Mouse (Mus musculus) cortical plate, adult 2 months (tissue): ENCODE data around the gene Aasdh.

Experiments used
- CTCF ChIP-seq: fragments of 200-500 bp; IDR thresholded peaks from 2 replicates; pipeline ENCODE4 v1.5.1; 2011; ENCODE audit warnings: mild to moderate bottlenecking, control low read depth, low read length; ENCODE audit not compliant: insufficient read depth; ENCODE audit errors: extremely low read depth
- POLR2A ChIP-seq: fragments of 200-500 bp; IDR thresholded peaks from 2 replicates; pipeline ENCODE4 v1.6.1; 2011; ENCODE audit warnings: mild to moderate bottlenecking, low read length, control low read depth; ENCODE audit not compliant: insufficient read depth; ENCODE audit errors: extremely low read depth

DNA sequence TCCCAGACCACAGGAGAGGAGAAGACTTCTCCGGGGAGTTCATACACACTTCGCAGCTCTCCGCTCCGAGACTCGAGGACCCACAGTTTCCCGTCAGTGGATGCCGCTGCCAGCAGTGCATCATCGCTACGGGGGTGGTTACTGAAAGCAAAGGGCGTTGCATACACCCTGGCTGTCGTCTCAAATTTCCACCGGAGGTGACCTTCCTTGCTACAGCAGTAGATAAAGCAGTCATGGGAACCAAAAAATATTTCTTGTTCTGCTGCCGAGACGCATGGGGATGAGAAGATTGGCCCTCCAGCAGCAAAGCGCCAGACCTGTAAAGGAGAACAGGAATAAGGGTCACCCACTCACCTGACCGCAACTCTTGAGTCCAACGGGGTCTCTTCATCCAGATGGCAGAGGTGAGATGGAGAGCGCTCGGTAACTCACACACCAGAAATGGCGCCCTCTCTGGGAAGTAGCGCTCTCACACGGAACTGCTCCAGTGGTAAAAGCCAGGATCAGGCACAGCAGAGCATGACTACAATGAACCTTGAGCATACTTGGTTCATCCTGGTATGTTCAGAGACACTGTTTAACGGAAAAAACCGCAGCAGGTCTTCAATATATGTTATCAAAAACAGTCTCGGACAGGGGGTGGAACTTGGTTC, 29.1 kb downstream of the Aasdh start:
- TF ChIP-seq CTCF = no peak
- no peak for TF ChIP-seq POLR2A
